Mouse (Mus musculus): ENCODE data around the gene Pink1.
A peak's percentile ranks its signal among the peaks of the same experiment; 100 is the strongest.
"Not testable (repeated sequence)": the region's sequence is repeated elsewhere in the genome, so short reads cannot be mapped to it uniquely, and the experiment has no call there.

Pink1 gene

DNA sequence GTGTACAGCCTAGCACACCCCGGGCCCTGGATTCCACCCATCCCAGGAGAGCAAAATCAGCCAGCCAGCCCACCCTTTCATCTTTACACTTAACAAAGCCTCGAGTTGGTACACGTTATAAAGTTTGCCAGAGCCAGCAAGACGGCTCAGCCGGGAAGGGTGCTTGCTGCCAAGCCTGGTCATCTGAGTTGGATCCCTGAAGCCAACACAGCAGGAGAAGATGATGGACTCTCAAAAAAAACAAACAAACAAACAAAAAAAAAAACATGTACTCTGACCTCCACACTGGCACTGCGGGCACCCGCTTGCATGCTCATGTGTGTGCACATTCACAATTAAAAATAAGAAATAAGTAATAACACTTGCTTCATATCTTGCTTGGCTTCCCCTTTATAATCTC lies 15.9 kb upstream of the Pink1 start:
- no peak for DNase-seq (ENCODE audit: extremely low read depth, low read depth)

- DNase-seq (ENCODE audit: extremely low read depth, low read depth) = no peak
Measured at GRCm38 (mm10) chr4:138341393-138341792, 15.3 kb upstream of the Pink1 start.

- no peak for DNase-seq (ENCODE audit: extremely low read depth, low read depth)
Measured at GRCm38 (mm10) chr4:138339963-138340362, 13.9 kb upstream of the Pink1 start.

- no peak for DNase-seq (ENCODE audit: extremely low read depth, low read depth)
Measured at GRCm38 (mm10) chr4:138337341-138337740, 11.2 kb upstream of the Pink1 start.

DNA sequence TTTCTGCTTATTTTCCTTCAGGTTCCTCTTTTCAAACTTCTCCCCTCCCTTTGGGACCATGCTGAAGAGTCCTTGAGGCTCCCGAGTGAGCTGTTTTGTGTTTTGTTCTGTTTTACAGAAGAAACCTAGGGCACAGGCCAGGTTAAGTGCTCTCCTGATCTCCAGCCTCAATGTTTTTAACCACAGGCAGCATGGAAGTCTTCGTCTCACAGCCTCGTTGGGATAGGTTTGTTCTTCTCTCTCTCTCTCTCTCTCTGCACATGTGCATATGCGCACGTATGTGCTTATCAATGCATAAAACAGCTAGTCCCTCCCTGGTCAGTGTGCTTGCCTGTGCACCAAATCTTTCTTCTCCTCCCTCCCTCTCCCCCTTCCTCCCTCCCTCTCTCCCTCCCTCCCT lies 10.8 kb upstream of the Pink1 start:
- peak; percentile 66 for DNase-seq (ENCODE audit: extremely low read depth, low read depth)

- no peak for DNase-seq (ENCODE audit: extremely low read depth, low read depth)
Measured at GRCm38 (mm10) chr4:138335648-138336047, 9.5 kb upstream of the Pink1 start.

GRCm38 (mm10) chr4:138335036-138335435 lies 8.9 kb upstream of the Pink1 start:
- DNase-seq (ENCODE audit: extremely low read depth, low read depth) = no peak

DNA sequence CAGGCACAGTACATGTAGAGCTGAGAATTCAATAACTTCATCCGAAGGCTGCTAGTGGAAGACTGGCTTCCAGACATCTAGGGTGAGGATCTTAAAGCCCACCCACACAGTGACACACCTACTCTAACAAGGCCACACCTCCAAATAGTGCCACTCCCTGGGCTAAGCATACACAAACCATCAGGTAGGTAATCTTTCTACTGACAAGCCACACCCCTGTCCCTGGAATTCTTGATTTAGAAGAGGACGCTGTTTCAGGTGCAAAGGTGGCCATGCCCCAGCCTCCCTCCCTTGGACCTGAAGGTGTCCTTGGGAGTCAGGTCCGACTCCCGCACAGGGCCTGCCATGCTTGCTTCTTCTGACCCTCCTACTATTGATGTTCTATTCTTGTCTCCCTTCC lies 7.0 kb upstream of the Pink1 start:
- DNase-seq (ENCODE audit: extremely low read depth, low read depth) = no peak

GRCm38 (mm10) chr4:138331647-138332046 lies 5.5 kb upstream of the Pink1 start:
- DNase-seq (ENCODE audit: extremely low read depth, low read depth) = no peak

- no peak for DNase-seq (ENCODE audit: extremely low read depth, low read depth)
Measured at GRCm38 (mm10) chr4:138330264-138330671, 4.2 kb upstream of the Pink1 start.

GRCm38 (mm10) chr4:138327891-138328470 lies 1.9 kb upstream of the Pink1 start:
- no peak for DNase-seq (ENCODE audit: extremely low read depth, low read depth)

DNA sequence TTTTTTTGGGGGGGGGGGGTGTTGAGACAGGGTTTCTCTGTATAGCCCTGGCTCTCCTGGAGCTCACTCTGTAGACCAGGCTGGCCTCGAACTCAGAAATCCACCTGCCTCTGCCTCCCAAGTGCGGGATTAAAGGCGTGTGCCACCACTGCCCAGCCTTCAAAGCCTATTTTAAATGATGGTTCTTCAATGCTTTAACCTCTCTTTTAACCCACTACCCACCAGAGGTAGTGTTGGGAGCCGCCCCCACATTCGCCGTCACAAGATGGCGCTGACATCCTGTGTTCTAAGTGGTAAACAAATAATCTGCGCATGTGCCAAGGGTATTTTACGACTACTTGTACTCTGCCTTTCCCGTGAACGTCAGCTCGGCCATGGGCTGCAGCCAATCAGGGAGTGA lies 1.0 kb upstream of the Pink1 start:
- not testable (repeated sequence) for DNase-seq (ENCODE audit: extremely low read depth, low read depth)

DNA sequence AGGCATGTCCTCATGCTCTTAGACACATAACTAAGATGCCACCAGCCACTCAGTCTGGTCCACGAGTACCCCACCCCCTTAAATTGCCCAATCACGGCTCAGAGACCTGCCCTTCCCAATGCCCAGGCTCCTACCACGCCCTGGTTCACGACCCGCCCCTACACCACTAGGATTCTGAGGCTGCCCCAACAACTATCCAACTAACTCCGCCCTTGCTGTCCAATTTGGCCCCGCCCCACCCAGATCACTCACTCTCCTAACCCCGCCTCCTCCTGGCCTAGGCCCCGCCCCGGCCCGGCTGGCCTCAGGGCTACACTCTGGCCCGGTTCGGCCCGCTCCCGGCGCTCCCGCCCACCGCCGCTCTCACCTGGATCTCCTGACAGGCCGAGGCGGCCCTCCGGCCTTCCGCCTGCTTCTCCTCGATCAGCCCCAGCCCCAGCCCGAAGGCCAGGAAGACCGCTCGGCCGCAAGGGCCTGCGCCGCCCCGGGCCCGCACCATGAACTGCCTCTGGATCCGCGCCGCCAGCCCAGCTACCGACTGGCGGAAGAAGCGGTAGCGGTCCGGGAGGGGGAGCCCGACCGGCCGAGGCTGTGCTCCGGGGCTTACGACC lies 536 bp downstream of the Pink1 start:
- DNase-seq (ENCODE audit: extremely low read depth, low read depth) = peak; percentile 47

GRCm38 (mm10) chr4:138324451-138324850 lies 1.7 kb downstream of the Pink1 start:
- no peak for DNase-seq (ENCODE audit: extremely low read depth, low read depth)

DNA sequence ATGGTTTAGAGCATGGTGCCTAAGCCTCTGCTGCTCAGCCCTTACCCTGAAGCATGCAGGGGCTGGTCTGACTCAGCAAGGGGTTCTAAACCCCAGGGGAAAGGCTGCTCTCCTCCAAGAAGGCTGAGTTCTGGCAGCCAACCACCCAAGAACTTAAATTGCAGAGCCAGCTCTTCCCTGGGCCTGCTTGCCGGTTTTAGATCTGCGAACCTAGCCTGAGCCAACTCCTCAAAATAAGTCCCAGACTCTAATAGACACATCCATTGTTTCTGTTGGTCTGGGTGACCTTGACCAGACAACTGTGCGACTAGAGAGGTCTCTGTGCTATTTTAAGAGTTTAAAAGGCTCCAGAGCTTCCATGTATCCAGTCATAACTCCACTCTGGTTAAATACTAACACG lies 2.4 kb downstream of the Pink1 start:
- no peak for DNase-seq (ENCODE audit: extremely low read depth, low read depth)

- no peak for DNase-seq (ENCODE audit: extremely low read depth, low read depth)
Measured at GRCm38 (mm10) chr4:138322692-138323091, 3.4 kb downstream of the Pink1 start.

- no peak for DNase-seq (ENCODE audit: extremely low read depth, low read depth)
Measured at GRCm38 (mm10) chr4:138321488-138321887, 4.6 kb downstream of the Pink1 start.

DNA sequence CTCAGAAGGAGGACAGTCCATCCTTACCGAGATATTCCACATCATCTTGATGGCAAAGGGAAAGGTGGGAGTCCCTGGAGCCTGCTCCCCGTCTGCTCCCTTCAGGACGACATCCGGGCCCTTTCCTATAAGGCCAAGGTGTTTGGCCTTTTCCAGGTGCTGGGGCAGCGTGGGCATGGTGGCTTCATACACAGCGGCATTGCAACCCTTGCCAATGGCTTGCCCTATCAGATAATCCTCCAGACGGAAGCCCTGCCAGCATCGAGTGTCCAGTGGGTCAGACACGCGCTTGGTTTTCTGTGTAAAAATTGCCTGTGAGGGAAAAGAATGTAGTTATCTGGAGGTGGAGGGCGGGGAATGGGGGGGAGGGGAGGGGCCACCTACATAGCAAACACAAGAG lies 5.4 kb downstream of the Pink1 start:
- no peak for DNase-seq (ENCODE audit: extremely low read depth, low read depth)

DNA sequence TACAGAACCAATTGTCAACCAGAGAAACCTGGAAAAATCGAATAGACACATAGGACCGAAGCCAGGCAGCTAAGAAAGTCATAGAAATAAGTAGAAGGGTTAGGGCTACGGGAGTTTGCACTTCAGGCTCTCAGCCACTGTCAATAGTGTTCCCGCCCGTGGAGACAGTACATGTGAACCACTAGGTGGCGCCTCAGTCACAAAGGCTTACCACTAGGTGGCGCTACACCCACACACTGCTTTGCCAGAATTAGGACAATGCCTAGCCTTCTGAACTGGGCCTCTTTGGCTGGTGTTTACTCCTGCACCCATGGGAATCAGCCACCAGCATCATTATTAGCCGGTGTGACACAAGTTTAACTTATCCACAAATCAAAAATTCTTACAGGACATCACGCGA lies 6.6 kb downstream of the Pink1 start:
- DNase-seq (ENCODE audit: extremely low read depth, low read depth) = no peak

- no peak for DNase-seq (ENCODE audit: extremely low read depth, low read depth)
Measured at GRCm38 (mm10) chr4:138318509-138319266, 7.4 kb downstream of the Pink1 start.

DNA sequence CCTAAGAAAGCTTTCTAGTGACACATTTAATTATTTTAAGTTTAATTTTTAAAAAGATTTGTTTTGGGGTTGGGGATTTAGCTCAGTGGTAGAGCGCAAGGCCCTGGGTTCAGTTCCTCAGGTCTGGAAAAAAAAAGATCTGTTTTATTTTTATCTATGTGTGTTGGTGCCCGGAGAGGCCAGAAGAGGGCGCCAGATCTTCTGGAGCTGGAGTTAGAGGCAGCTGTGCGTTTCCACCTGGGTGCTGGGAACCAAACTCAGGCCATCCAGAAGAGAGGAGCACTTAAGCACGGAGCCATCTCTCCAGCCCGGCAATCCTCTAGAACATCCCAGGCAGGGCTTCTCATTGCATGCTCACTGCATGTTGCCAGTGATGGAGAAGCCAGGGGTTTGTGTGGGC lies 9.7 kb downstream of the Pink1 start:
- DNase-seq (ENCODE audit: extremely low read depth, low read depth) = no peak

GRCm38 (mm10) chr4:138315781-138316180 lies 10.3 kb downstream of the Pink1 start:
- DNase-seq (ENCODE audit: extremely low read depth, low read depth) = no peak

DNA sequence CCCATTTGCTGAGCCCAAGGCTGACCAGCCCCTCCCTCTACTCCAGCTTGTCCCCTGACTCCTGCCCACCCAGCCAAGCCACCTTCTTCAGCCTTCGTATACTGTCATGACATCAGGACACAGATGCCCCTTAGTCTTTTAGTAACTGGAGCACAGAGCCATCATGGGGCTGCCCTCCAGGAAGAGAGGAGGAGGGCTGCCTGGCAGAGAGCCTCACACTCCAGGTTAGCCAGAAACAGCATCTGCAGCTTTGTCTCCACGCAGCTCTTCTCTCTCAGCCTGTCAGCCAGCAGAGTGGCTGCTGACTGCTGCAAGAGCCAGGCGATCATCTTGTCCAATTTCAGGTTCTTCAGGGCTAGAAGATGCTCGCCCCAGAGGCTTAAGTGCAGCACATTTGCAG lies 12.3 kb downstream of the Pink1 start:
- no peak for DNase-seq (ENCODE audit: extremely low read depth, low read depth)

Data from MEL-GATA-1-ER (cell line).